Mouse (Mus musculus) CH12.LX (cell line): Measurements from ENCODE around the gene Gm20388. TPM values are rescaled to one million over a fixed set of nuclear protein-coding genes. Genes with fewer than 3 reads are reported as not detected.

Experiments
- DNase-seq: peaks from one replicate; pipeline ENCODE4 v3.0.0-alpha.2; 2013; ENCODE audit errors: extremely low read depth
- H3K27ac ChIP-seq: 2 replicates; pipeline ENCODE4 v1.5.1; 2012; ENCODE audit warnings: low read depth, mild to moderate bottlenecking, control low read depth, moderate library complexity; ENCODE audit not compliant: insufficient read depth
- H3K27me3 ChIP-seq: replicated peaks from 2 replicates; pipeline ENCODE3; 2012; ENCODE audit warnings: inconsistent platforms
- H3K36me3 ChIP-seq, 2 experiments: replicated peaks in 1 of 2; 2 replicates each; pipeline versions ENCODE3 to v1.6.1; 2012; ENCODE audit warnings: inconsistent platforms in 1 of 2, low read length in 1 of 2, mild to moderate bottlenecking in 1 of 2, mixed read lengths in 1 of 2, moderate library complexity in 1 of 2; ENCODE audit not compliant: control insufficient read depth in 1 of 2, insufficient read depth in 1 of 2
- H3K4me1 ChIP-seq, 2 experiments: 2 replicates each; pipeline ENCODE4 v1.6.1; 2012; ENCODE audit warnings: inconsistent platforms in 1 of 2, moderate library complexity in 1 of 2; ENCODE audit not compliant: insufficient read depth in 2 of 2, control insufficient read depth in 1 of 2
- H3K4me2 ChIP-seq: 2 replicates; pipeline ENCODE4 v1.6.1; 2012; ENCODE audit warnings: low read depth, mild to moderate bottlenecking, control low read depth; ENCODE audit not compliant: poor library complexity, insufficient read depth, severe bottlenecking
- H3K4me3 ChIP-seq, 3 experiments: fragments of 150-350 bp in 1 of 3; sonication (generic) in 1 of 3; replicated peaks in 1 of 3; 2 replicates each; pipeline versions ENCODE3 to v1.5.1; 2011 to 2012; ENCODE audit warnings: low read depth in 2 of 3, low read length in 2 of 3, mild to moderate bottlenecking in 2 of 3, moderate library complexity in 2 of 3, control low read depth in 1 of 3, improper control_type of control experiment in 1 of 3, inconsistent platforms in 1 of 3, mixed read lengths in 1 of 3; ENCODE audit not compliant: poor library complexity in 1 of 3
- H3K79me2 ChIP-seq: replicated peaks from 2 replicates; pipeline ENCODE4 v1.6.1; 2012; ENCODE audit warnings: mild to moderate bottlenecking, moderate library complexity; ENCODE audit not compliant: control insufficient read depth, poor library complexity, insufficient read depth, severe bottlenecking; ENCODE audit errors: extremely low read depth
- H3K9ac ChIP-seq: 2 replicates; pipeline ENCODE4 v1.6.1; 2012; ENCODE audit warnings: low read depth, mild to moderate bottlenecking, control low read depth, moderate library complexity; ENCODE audit not compliant: insufficient read depth
- H3K9me3 ChIP-seq: replicated peaks from 2 replicates; pipeline ENCODE3; 2012; ENCODE audit warnings: low read length, inconsistent platforms, mixed read lengths
- CTCF ChIP-seq, 2 experiments: IDR thresholded peaks in 1 of 2; conservative IDR thresholded peaks in 1 of 2; 2 replicates each; pipeline ENCODE4 v1.5.1; 2011 to 2012; ENCODE audit warnings: low read depth in 2 of 2, low read length in 2 of 2, improper control_type of control experiment in 1 of 2, inconsistent platforms in 1 of 2, mild to moderate bottlenecking in 1 of 2, moderate library complexity in 1 of 2
- ETS1 ChIP-seq: conservative IDR thresholded peaks from 2 replicates; pipeline ENCODE4 v1.6.1; 2012; ENCODE audit warnings: low read depth, mild to moderate bottlenecking, inconsistent platforms, low read length, improper control_type of control experiment, moderate library complexity
- MEF2A ChIP-seq: IDR thresholded peaks from 2 replicates; pipeline ENCODE4 v1.6.1; 2014; ENCODE audit warnings: low read depth, mild to moderate bottlenecking, inconsistent platforms, low read length, improper control_type of control experiment, borderline replicate concordance
- PAX5 ChIP-seq: IDR thresholded peaks from 2 replicates; pipeline ENCODE4 v1.6.1; 2012; ENCODE audit warnings: low read length, inconsistent platforms, mixed read lengths
- RAD21 ChIP-seq: IDR thresholded peaks from 2 replicates; pipeline ENCODE4 v1.6.1; 2011; ENCODE audit warnings: low read depth, mild to moderate bottlenecking, low read length, improper control_type of control experiment, moderate library complexity
- SIN3A ChIP-seq: IDR thresholded peaks from 2 replicates; pipeline ENCODE4 v1.6.1; 2012; ENCODE audit warnings: low read length, improper control_type of control experiment, inconsistent platforms
- dilution Hi-C: fragments of 300-500 bp; cut with MboI; formaldehyde crosslinking; loops from 2 replicates; pipeline ENCODE4 v1.14.3; 2020; ENCODE audit warnings: low sequenced_read_pairs; ENCODE audit not compliant: extremely low pct_unique_long_range_greater_than_20kb, extremely low pct_ligation_motif_present
- in situ Hi-C: fragments of 300-500 bp; cut with MboI; formaldehyde crosslinking; loops from 3 replicates; pipeline ENCODE4 v1.14.3; 2019; ENCODE audit warnings: low sequenced_read_pairs, low pct_ligation_motif_present, low pct_unique_long_range_greater_than_20kb, mixed read lengths
- polyA plus RNA-seq: library from polyadenylated mRNA; unstranded; fragments of >175 nt; gene quantifications from 2 replicates; pipeline ENCODE4 v1.2.1, GENCODE M21; 2012; ENCODE audit warnings: low read depth; ENCODE audit not compliant: insufficient read length
- total RNA-seq, 2 experiments: library from RNA; depleted of rRNA; stranded (reverse); fragments of 300-350 nt in 1 of 2; fragments of >200 nt in 1 of 2; gene quantifications; 2 replicates each; pipeline ENCODE4 v1.2.3; 2012 to 2014

Gene Gm20388
- total and polyA plus RNA-seq, 3 experiments = 14.8 to 26.3 (median 22.2) TPM

GRCm38 (mm10) chr8:123498963-123499362 lies 3588.3 kb downstream of the Gm20388 start:
- in situ Hi-C loops = no loop called here
- no peaks in the 10 kb centered on the region for H3K4me1 ChIP-seq
- no peak overlapping the region for H3K27ac ChIP-seq
- H3K4me3 ChIP-seq = no peak overlapping the region
- no peak overlapping the region for H3K4me2 ChIP-seq
- H3K79me2 ChIP-seq = no peaks in the 10 kb centered on the region
- peaks cover 79 to 98% of the 10 kb centered on the region in 2 experiments for H3K36me3 ChIP-seq
- no peak overlapping the region for H3K9ac ChIP-seq
- peaks cover 11% of the 10 kb centered on the region for H3K9me3 ChIP-seq
- no peak for DNase-seq
- dilution Hi-C loops = no loop called here
- no peak for TF ChIP-seq PAX5
- H3K27me3 ChIP-seq = no peaks in the 10 kb centered on the region

- Histone ChIP-seq H3K79me2 (no peaks in the 10 kb centered on the region), H3K4me2 (no peak overlapping the region), H3K4me3 (no peak overlapping the region), H3K27me3 (no peaks in the 10 kb centered on the region), H3K36me3 (peaks cover 80 to 98% of the 10 kb centered on the region in 2 experiments), H3K27ac (no peak overlapping the region), H3K9ac (no peak overlapping the region), H3K9me3 (peaks cover 11% of the 10 kb centered on the region), H3K4me1 (no peaks in the 10 kb centered on the region)
- no peak for DNase-seq
- dilution Hi-C loops (no loop called here), in situ Hi-C loops (no loop called here)
- TF ChIP-seq SIN3A (no peak), MEF2A (no peak)
Measured at GRCm38 (mm10) chr8:123499556-123499955, 3588.9 kb downstream of the Gm20388 start.

- in situ Hi-C loops = no loop called here
- Histone ChIP-seq H3K79me2 (no peaks in the 10 kb centered on the region), H3K4me3 (no peak overlapping the region), H3K9me3 (peaks cover 11% of the 10 kb centered on the region), H3K27ac (no peak overlapping the region), H3K27me3 (no peaks in the 10 kb centered on the region), H3K9ac (no peak overlapping the region), H3K4me2 (no peak overlapping the region), H3K4me1 (no peaks in the 10 kb centered on the region), H3K36me3 (peaks cover 69 to 98% of the 10 kb centered on the region in 2 experiments)
- no peak for DNase-seq
- dilution Hi-C loops = no loop called here
- TF ChIP-seq RAD21 = no peak
Measured at GRCm38 (mm10) chr8:123502192-123502591, 3591.6 kb downstream of the Gm20388 start.

GRCm38 (mm10) chr8:123503801-123504467 lies 3593.3 kb downstream of the Gm20388 start:
- no peak for TF ChIP-seq ETS1
- peak in 1 of 2 experiments; percentile 34; a peak in 3 of 4 replicates for TF ChIP-seq CTCF (conservative IDR thresholded peaks at IDR 0.05 in 1 of 2, IDR thresholded peaks at IDR 0.05 in 1 of 2; ENCODE audit: low read depth in 2 of 2, low read length in 2 of 2)
- dilution Hi-C loops = no loop called here
- in situ Hi-C loops = no loop called here

More at GRCm38 (mm10) chr8:123503801-123504467, 3593.3 kb downstream of the Gm20388 start:
- Histone ChIP-seq H3K4me2 (no peak overlapping the region), H3K79me2 (no peaks in the 10 kb centered on the region), H3K4me3 (no peak overlapping the region), H3K36me3 (peaks cover 64 to 99% of the 10 kb centered on the region in 2 experiments), H3K9ac (no peak overlapping the region), H3K27ac (no peak overlapping the region), H3K4me1 (no peaks in the 10 kb centered on the region), H3K9me3 (peaks cover 11% of the 10 kb centered on the region), H3K27me3 (no peaks in the 10 kb centered on the region)
- DNase-seq = no peak
